Mouse (Mus musculus): ENCODE measurements around the gene Akap13.
A peak's percentile ranks its signal among the peaks of the same experiment; 100 is the strongest.

Akap13 gene

GRCm38 (mm10) chr7:75633393-75633792, 178.1 kb downstream of the Akap13 start:
- DNase-seq (ENCODE audit: low spot score in 2 of 2) = no peak

DNA sequence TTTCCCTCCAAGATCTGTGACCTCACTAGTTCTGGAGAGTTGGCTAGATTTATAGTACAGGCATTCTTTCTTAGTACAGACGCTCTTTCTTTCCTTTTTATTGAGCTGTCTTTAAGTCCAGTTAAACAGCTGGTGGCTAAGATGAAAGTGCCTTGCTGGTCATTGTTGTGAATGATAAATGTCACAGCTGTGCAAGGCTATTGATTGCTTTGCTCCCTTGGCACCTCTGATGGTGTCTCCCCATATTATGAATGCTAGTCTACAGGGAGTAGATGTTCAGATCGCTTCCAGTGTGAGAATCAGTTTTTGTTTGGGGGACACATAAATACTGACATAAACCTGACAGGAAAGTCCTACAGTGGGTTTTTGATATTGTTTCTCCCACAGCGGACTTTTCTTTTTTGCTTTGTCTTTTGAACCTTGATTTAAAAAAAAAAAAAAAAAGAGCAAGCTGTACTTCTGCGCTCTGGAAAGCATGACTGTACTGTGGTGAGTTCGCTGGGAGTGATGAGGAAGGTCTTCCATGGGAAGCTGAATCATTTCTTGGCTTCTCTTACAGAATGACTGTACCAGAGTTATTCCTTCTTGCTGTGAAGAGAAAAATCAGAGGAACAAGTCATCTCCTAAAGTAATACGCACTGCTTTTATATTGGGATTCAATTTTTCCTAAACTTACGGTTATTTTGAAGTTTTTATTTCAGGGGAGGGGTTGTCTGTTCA, 178.6 kb downstream of the Akap13 start:
- DNase-seq (ENCODE audit: low spot score in 2 of 2) = no peak

DNA sequence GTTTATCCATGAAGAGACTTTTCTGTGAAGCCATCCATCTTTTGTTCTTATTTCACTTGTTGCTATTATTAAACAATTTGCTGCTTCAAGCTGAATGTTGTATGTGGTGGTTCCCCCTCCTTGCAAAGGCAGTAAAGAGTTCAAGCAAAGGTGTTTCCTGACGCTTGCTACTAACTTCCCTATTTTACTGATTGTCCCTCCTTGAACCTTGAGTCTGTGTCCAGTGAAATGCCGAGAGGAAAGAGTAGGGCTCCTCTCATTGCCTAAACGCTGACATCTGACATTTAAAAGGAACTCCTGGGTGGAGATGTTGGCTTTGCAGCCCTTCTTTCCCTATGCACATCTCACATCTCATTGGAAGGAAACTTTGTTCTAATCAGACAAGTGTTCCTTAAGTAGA, 183.4 kb downstream of the Akap13 start:
- DNase-seq (ENCODE audit: low spot score in 2 of 2) = no peak

DNA sequence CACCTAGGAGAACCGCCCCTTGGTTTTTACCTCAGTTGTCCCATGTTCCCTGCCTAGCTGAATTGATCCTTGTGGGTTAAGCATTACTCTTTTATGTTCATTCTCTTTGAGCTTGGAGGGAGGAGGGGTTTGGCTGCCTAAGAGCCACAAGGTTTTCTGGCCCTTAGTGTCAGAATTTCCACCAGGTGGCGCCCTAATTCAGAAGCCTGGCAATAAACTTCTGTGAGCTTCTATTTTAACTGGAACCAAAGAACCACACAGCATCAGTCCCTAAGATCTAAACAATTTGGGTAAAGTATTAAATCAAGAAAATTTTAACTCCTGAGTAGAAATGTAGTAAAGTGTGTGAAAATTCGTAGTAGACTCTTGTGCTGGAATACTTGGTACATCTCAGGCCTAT, 184.2 kb downstream of the Akap13 start:
- DNase-seq (ENCODE audit: low spot score in 2 of 2) = peak; percentile 55 to 75

GRCm38 (mm10) chr7:75640074-75640473, 184.7 kb downstream of the Akap13 start:
- peak in 1 of 2 experiments; percentile 34 for DNase-seq (ENCODE audit: low spot score in 2 of 2)

GRCm38 (mm10) chr7:75640671-75641070, 185.3 kb downstream of the Akap13 start:
- no peak for DNase-seq (ENCODE audit: low spot score in 2 of 2)

- DNase-seq (ENCODE audit: low spot score in 2 of 2) = no peak
Measured at GRCm38 (mm10) chr7:75641415-75642177, 186.3 kb downstream of the Akap13 start.

DNA sequence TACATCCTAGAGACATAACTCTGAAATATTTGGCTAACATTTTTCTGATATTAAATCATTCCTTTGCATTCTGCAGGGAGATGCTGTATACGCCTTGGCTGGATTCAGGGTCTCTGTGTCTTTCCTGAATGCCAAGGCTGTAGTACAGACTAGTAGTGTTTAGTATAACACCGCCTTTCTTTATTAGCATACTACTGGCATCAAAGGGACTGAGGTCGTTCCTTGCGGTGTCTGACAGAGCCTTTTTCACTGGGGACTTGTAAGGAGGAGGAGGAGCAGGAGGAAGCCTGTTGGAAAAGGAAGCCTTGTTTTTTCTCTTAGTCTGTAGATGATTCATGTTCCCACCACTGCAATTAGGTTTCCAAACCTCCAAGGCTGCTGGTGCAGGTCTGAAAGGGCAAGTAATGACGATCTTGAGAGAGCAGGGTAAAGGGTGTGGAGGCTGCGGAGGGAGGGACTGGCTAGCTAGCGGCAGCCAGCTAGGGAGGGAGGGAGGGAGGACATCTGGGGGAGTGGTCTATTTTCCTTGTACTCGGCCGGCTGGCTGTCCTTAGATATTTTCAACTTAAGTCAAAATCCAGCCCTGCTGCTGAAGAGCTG, 186.9 kb downstream of the Akap13 start:
- DNase-seq (ENCODE audit: low spot score in 2 of 2) = peak; percentile 27 to 66

GRCm38 (mm10) chr7:75642846-75643563, 187.7 kb downstream of the Akap13 start:
- DNase-seq (ENCODE audit: low spot score in 2 of 2) = no peak

- no peak for DNase-seq (ENCODE audit: low spot score in 2 of 2)
Measured at GRCm38 (mm10) chr7:75643986-75644385, 188.7 kb downstream of the Akap13 start.

- DNase-seq (ENCODE audit: low spot score in 2 of 2) = no peak
Measured at GRCm38 (mm10) chr7:75644585-75644984, 189.3 kb downstream of the Akap13 start.

- DNase-seq (ENCODE audit: low spot score in 2 of 2) = no peak
Measured at GRCm38 (mm10) chr7:75645156-75645933, 190.0 kb downstream of the Akap13 start.

DNA sequence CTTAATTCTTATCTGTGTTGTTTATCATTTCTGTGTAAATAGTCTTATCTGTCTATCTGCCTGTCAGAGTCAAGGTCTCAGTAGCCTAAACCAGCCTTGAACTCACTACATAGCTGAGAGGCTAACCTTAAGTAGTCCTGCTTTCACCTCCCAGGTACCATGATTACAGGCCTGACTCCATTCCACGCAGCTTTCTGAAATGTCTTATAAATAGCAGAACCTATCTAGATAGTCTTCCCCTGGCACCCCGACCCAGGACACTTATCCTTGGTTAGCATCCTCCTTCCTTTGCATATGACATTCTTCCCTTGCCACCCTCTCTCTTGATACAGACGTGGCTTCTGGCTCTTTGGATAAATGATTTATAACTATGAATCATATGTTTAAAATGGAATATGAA, 192.7 kb downstream of the Akap13 start:
- DNase-seq (ENCODE audit: low spot score in 2 of 2) = no peak

- no peak for DNase-seq (ENCODE audit: low spot score in 2 of 2)
Measured at GRCm38 (mm10) chr7:75648961-75649360, 193.6 kb downstream of the Akap13 start.

DNA sequence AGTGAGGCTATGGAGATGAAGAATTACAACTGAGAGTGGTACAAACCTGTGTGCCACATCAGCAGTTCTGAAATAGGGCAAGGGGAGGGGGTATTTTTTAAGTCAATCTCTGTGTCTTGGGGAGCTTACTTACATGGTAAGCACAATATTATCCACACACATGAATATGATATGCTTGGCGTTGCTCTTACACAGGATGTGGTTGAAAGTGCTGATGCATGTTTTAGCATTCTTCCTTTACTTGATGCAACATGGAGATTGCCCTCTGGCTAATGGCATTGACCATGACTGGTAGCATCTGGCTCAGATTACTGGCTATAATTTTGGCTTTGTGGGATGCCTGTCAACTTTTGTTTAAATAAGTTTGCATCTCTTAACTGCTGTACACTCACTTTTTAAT, 194.6 kb downstream of the Akap13 start:
- DNase-seq (ENCODE audit: low spot score in 2 of 2) = no peak

GRCm38 (mm10) chr7:75653684-75654317, 198.5 kb downstream of the Akap13 start:
- no peak for DNase-seq (ENCODE audit: low spot score in 2 of 2)

- no peak for DNase-seq (ENCODE audit: low spot score in 2 of 2)
Measured at GRCm38 (mm10) chr7:75655180-75656074, 200.1 kb downstream of the Akap13 start.

GRCm38 (mm10) chr7:75656297-75656852, 201.0 kb downstream of the Akap13 start:
- DNase-seq (ENCODE audit: low spot score in 2 of 2) = no peak

GRCm38 (mm10) chr7:75656896-75657295, 201.6 kb downstream of the Akap13 start:
- no peak for DNase-seq (ENCODE audit: low spot score in 2 of 2)

Measured in urinary bladder, postnatal 36 days (tissue).